Mouse (Mus musculus) MEL (cell line): ENCODE measurements at regions not wholly inside any gene's neighbourhood (a gene's known extent, or its start where the extent isn't known, plus 50 kb on each side); places are given as distances from the start of the nearest gene placed in this dataset.

ENCODE experiments used
- DNase-seq: peaks from one replicate; pipeline ENCODE4 v3.0.0; 2011; ENCODE audit warnings: low read depth, low spot score
- H3K27ac ChIP-seq: 2 replicates; pipeline ENCODE4 v1.5.1; 2012; ENCODE audit warnings: low read depth, mild to moderate bottlenecking, control low read depth, low read length, moderate library complexity; ENCODE audit not compliant: control insufficient read depth
- H3K27me3 ChIP-seq, 2 experiments: fragments of 150-350 bp in 1 of 2; sonication (generic) in 1 of 2; 2 replicates each; pipeline ENCODE4 v1.6.1; 2012; ENCODE audit warnings: low read length in 2 of 2, mild to moderate bottlenecking in 2 of 2, improper control_type of control experiment in 1 of 2, moderate library complexity in 1 of 2; ENCODE audit not compliant: insufficient read depth in 2 of 2, control insufficient read depth in 1 of 2
- H3K36me3 ChIP-seq, 2 experiments: 2 replicates each; pipeline ENCODE4 v1.6.1; 2012 to 2014; ENCODE audit warnings: low read length in 2 of 2, improper control_type of control experiment in 1 of 2, inconsistent platforms in 1 of 2, mild to moderate bottlenecking in 1 of 2; ENCODE audit not compliant: insufficient read depth in 2 of 2, control insufficient read depth in 1 of 2
- H3K4me1 ChIP-seq, 2 experiments: fragments of 150-350 bp in 1 of 2; sonication (generic) in 1 of 2; 2 replicates each; pipeline ENCODE4 v1.6.1; 2012; ENCODE audit warnings: low read length in 2 of 2, improper control_type of control experiment in 1 of 2, mild to moderate bottlenecking in 1 of 2; ENCODE audit not compliant: insufficient read depth in 2 of 2, control insufficient read depth in 1 of 2
- H3K4me3 ChIP-seq, 2 experiments: fragments of 150-350 bp in 1 of 2; sonication (generic) in 1 of 2; 2 replicates each; pipeline ENCODE4 v1.5.1; 2012; ENCODE audit warnings: low read depth in 2 of 2, low read length in 2 of 2, mild to moderate bottlenecking in 2 of 2, moderate library complexity in 2 of 2, control low read depth in 1 of 2, improper control_type of control experiment in 1 of 2; ENCODE audit not compliant: control insufficient read depth in 1 of 2, insufficient read depth in 1 of 2
- H3K79me2 ChIP-seq: 2 replicates; pipeline ENCODE4 v1.6.1; 2012; ENCODE audit warnings: mild to moderate bottlenecking, low read length, moderate library complexity; ENCODE audit not compliant: control insufficient read depth, poor library complexity, insufficient read depth
- H3K9ac ChIP-seq: 2 replicates; pipeline ENCODE4 v1.6.1; 2012; ENCODE audit warnings: low read depth, mild to moderate bottlenecking, control low read depth, low read length, moderate library complexity; ENCODE audit not compliant: control insufficient read depth, poor library complexity, severe bottlenecking
- H3K9me3 ChIP-seq: fragments of 150-350 bp; sonication (generic); replicated peaks from 2 replicates; pipeline ENCODE4 v1.6.1; 2012; ENCODE audit warnings: mild to moderate bottlenecking, low read length, improper control_type of control experiment, moderate library complexity; ENCODE audit not compliant: insufficient read depth
- EP300 ChIP-seq, 2 experiments: IDR thresholded peaks; 2 replicates each; pipeline ENCODE4 v1.6.1; 2011; ENCODE audit warnings: improper control_type of control experiment in 2 of 2, low read length in 2 of 2, low read depth in 1 of 2, mild to moderate bottlenecking in 1 of 2
- ETS1 ChIP-seq: IDR thresholded peaks from 2 replicates; pipeline ENCODE4 v1.6.1; 2012; ENCODE audit warnings: low read depth, mild to moderate bottlenecking, inconsistent platforms, low read length, improper control_type of control experiment, moderate library complexity
- JUND ChIP-seq: IDR thresholded peaks from 2 replicates; pipeline ENCODE4 v1.6.1; 2011; ENCODE audit warnings: low read depth, mild to moderate bottlenecking, improper control_type of control experiment, low read length
- KAT2A ChIP-seq: conservative IDR thresholded peaks from 2 replicates; pipeline ENCODE4 v1.6.1; 2012; ENCODE audit warnings: low read depth, low read length, improper control_type of control experiment, inconsistent platforms
- MAX ChIP-seq: IDR thresholded peaks from 2 replicates; pipeline ENCODE4 v1.6.1; 2011; ENCODE audit warnings: low read length, improper control_type of control experiment
- MYB ChIP-seq: IDR thresholded peaks from 2 replicates; pipeline ENCODE4 v1.6.1; 2011; ENCODE audit warnings: mild to moderate bottlenecking, low read depth, low read length, improper control_type of control experiment
- MYC ChIP-seq: IDR thresholded peaks from 2 replicates; pipeline ENCODE4 v1.6.1; 2011; ENCODE audit warnings: low read depth, mild to moderate bottlenecking, low read length, improper control_type of control experiment, moderate library complexity
- NRF1 ChIP-seq: IDR thresholded peaks from 2 replicates; pipeline ENCODE4 v1.6.1; 2014; ENCODE audit warnings: low read depth, mild to moderate bottlenecking, inconsistent platforms, low read length, improper control_type of control experiment, moderate library complexity; ENCODE audit not compliant: poor library complexity, insufficient read depth, severe bottlenecking
- POLR2A ChIP-seq, 2 experiments: IDR thresholded peaks; 2 replicates each; pipeline ENCODE4 v1.6.1; 2011 to 2012; ENCODE audit warnings: low read length in 2 of 2, mild to moderate bottlenecking in 2 of 2, control low read depth in 1 of 2, improper control_type of control experiment in 1 of 2, low read depth in 1 of 2, moderate library complexity in 1 of 2; ENCODE audit not compliant: control insufficient read depth in 1 of 2, insufficient read depth in 1 of 2, poor library complexity in 1 of 2
- POLR2AphosphoS2 ChIP-seq: IDR thresholded peaks from 2 replicates; pipeline ENCODE4 v1.6.1; 2011; ENCODE audit warnings: low read length, improper control_type of control experiment
- TAL1 ChIP-seq: IDR thresholded peaks from 2 replicates; pipeline ENCODE4 v1.6.1; 2012; ENCODE audit warnings: mild to moderate bottlenecking, inconsistent platforms, low read length, moderate library complexity, mixed read lengths
- TBP ChIP-seq: IDR thresholded peaks from 2 replicates; pipeline ENCODE4 v1.8.0; 2011; ENCODE audit warnings: low read depth, low read length, improper control_type of control experiment
- USF1 ChIP-seq: IDR thresholded peaks from 2 replicates; pipeline ENCODE4 v1.6.1; 2014; ENCODE audit warnings: low read depth, mild to moderate bottlenecking, inconsistent platforms, low read length, improper control_type of control experiment, moderate library complexity
- ZMIZ1 ChIP-seq: IDR thresholded peaks from 2 replicates; pipeline ENCODE4 v1.6.1; 2012; ENCODE audit warnings: low read depth, mild to moderate bottlenecking, inconsistent platforms, low read length, improper control_type of control experiment, moderate library complexity

DNA sequence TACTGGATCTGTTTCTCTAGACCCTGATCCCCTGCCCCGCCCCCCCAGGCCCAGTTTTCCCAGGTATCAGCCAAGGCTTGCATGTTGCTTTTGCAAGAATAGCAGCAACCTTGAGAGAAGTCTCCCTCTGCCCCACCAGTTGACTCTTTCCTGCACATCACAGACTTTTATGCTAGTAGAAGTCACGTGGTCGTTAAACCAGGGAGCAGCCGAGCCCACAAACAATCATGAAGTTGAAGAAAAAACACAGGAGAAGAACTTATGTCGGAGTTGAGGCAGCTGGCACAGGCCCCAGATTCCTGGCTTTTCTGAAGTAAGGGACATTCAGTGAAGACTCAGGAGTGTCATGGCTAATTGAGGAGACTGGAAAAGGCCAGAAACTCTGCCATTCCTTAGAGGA lies 158.9 kb upstream of the Hmga2 start:
- no peak overlapping the region for H3K27ac ChIP-seq
- no peaks in the 10 kb centered on the region for H3K36me3 ChIP-seq
- H3K9ac ChIP-seq = no peak overlapping the region
- H3K9me3 ChIP-seq = no peaks in the 10 kb centered on the region
- H3K79me2 ChIP-seq = no peaks in the 10 kb centered on the region
- TF ChIP-seq MYB (no peak), POLR2AphosphoS2 (no peak), USF1 (0 out of 2 replicates have a peak, but pooled peaks have one; percentile 12), NRF1 (no peak), ZMIZ1 (no peak)
- DNase-seq = no peak
- peaks cover 0 to 2% of the 10 kb centered on the region in 2 experiments; a peak in 1 of 4 replicates for H3K27me3 ChIP-seq
- no peak overlapping the region for H3K4me3 ChIP-seq
- H3K4me1 ChIP-seq = peaks cover 0 to 8% of the 10 kb centered on the region in 2 experiments; a peak in 2 of 4 replicates

DNA sequence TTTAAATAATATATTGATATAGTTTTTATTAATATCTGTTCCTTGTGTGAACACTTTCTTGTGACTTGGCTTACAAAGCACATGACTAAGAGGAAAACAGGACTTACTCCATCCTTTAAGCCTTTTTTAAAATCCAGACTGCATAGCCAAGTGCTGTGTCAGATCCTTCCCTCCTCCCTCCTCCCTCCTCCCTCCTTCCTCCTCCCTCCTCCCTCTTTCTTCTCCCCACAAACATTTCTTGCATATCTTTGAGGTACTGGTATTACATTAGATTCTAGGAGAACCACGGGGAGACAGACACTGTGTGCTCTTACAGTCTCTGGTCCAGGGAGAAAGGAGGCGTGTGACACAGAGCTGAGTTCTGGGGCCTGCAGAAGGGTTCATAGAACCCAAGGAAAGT lies 155.8 kb upstream of the Hmga2 start:
- Histone ChIP-seq H3K9me3 (no peaks in the 10 kb centered on the region), H3K27me3 (peaks cover 0 to 2% of the 10 kb centered on the region in 2 experiments; a peak in 1 of 4 replicates), H3K4me1 (peaks cover 0 to 8% of the 10 kb centered on the region in 2 experiments; a peak in 2 of 4 replicates), H3K27ac (no peak overlapping the region), H3K79me2 (no peaks in the 10 kb centered on the region), H3K36me3 (no peaks in the 10 kb centered on the region; a peak in 1 of 4 replicates), H3K9ac (no peak overlapping the region), H3K4me3 (no peak overlapping the region)
- DNase-seq = no peak
- TF ChIP-seq POLR2A (IDR thresholded peaks at IDR 0.05; ENCODE audit: control insufficient read depth in 1 of 2, insufficient read depth in 1 of 2, low read depth in 1 of 2, low read length in 2 of 2, poor library complexity in 1 of 2) = no peak
- TF ChIP-seq EP300 (IDR thresholded peaks at IDR 0.05; ENCODE audit: low read depth in 1 of 2, low read length in 2 of 2) = no peak
- no peak for TF ChIP-seq TBP
- TF ChIP-seq NRF1 = no peak
- TF ChIP-seq ETS1 = no peak
- TF ChIP-seq TAL1 = no peak
- no peak for TF ChIP-seq MYC
- no peak for TF ChIP-seq USF1
- no peak for TF ChIP-seq KAT2A
- TF ChIP-seq JUND = no peak

GRCm38 (mm10) chr10:120628066-120628465 lies 151.8 kb upstream of the Hmga2 start:
- peak; percentile 11 for DNase-seq
- Histone ChIP-seq H3K36me3 (no peaks in the 10 kb centered on the region; a peak in 1 of 4 replicates), H3K9me3 (no peaks in the 10 kb centered on the region), H3K9ac (no peak overlapping the region), H3K79me2 (no peaks in the 10 kb centered on the region), H3K27me3 (peaks cover 0 to 3% of the 10 kb centered on the region in 2 experiments; a peak in 3 of 4 replicates), H3K27ac (no peak overlapping the region), H3K4me3 (no peak overlapping the region), H3K4me1 (no peaks in the 10 kb centered on the region)
- 0 out of 2 replicates have a peak, but pooled peaks have one; percentile 14 for TF ChIP-seq MAX
- no peak for TF ChIP-seq MYC
